Mouse (Mus musculus) bone marrow, adult 2 months (tissue): ENCODE measurements at regions not wholly inside any gene's neighbourhood (a gene's known extent, or its start where the extent isn't known, plus 50 kb on each side); places are given as distances from the start of the nearest gene placed in this dataset.

ENCODE experiments used
- H3K27ac ChIP-seq: fragments of 200-500 bp; 2 replicates; pipeline ENCODE4 v1.5.1; 2012; ENCODE audit warnings: low read depth, mild to moderate bottlenecking, control low read depth, inconsistent platforms, low read length; ENCODE audit not compliant: control insufficient read depth, poor library complexity, insufficient read depth
- H3K4me1 ChIP-seq: fragments of 200-500 bp; 2 replicates; pipeline ENCODE4 v1.6.1; 2011; ENCODE audit warnings: low read length; ENCODE audit not compliant: control insufficient read depth, insufficient read depth
- H3K4me3 ChIP-seq: fragments of 200-500 bp; replicated peaks from 2 replicates; pipeline ENCODE3; 2011; ENCODE audit warnings: mild to moderate bottlenecking, low read depth, low read length, control low read depth; ENCODE audit not compliant: control insufficient read depth
- CTCF ChIP-seq: fragments of 200-500 bp; IDR thresholded peaks from 2 replicates; pipeline ENCODE4 v1.5.1; 2011; ENCODE audit warnings: low read length, control low read depth; ENCODE audit not compliant: control insufficient read depth, insufficient read depth
- POLR2A ChIP-seq: fragments of 200-500 bp; IDR thresholded peaks from 2 replicates; pipeline ENCODE4 v1.6.1; 2011; ENCODE audit warnings: low read depth, mild to moderate bottlenecking, control low read depth, low read length, borderline replicate concordance; ENCODE audit not compliant: control insufficient read depth
- WGBS: fragments of 180-500 bp; shearing (Covaris S2); methylation state at CpG from one replicate; pipeline ENCODE4 v1.1.7; 2018; 5-methylcytosine and 5-hydroxymethylcytosine counted together

DNA sequence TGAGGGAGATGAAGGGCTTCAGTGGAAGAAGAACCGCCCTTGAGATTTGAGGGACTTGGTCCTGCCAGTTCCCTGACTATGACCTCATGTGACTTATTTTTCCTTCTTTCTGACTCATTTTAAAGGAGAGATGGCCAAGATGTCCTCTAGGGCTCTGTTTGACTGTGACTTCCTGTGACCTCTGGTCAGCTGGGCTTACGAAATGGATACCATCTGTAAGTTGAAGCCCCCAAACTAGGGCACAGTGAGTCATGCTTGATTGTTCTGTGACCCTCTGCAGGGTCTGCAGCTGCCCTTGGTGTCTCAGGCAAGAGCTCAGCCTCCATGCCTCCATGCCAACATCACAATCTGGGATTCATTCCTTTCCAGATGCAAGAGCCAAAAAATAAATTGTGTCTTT is 282.3 kb upstream of the Gm21798 start:
- H3K4me1 ChIP-seq, result no peaks in the 10 kb centered on the region
- WGBS, result 84% methylated on average over 2 of the region's 2 CpGs
- no peak overlapping the region for H3K4me3 ChIP-seq
- no peak overlapping the region for H3K27ac ChIP-seq
- TF ChIP-seq CTCF, result no peak
- no peak for TF ChIP-seq POLR2A

DNA sequence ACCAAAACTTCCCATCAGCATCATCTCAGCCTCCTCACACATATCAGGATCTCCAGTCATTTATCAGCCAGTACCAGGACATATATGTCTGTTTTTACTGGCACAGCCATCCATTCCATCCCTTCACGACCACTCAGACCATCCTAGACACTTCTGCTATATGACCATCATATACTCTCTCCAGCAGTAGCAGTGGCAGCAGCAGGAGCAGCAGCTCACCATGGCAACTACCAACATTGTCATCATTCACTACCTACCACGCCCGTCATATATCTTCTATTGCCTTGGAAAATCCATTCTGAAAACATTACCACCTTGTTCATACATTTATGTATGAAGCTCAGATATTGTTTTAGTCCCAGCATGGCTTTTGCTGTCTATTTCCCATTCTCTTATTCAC is 276.1 kb upstream of the Gm21798 start:
- Histone ChIP-seq H3K4me1 (no peaks in the 10 kb centered on the region), H3K27ac (no peak overlapping the region), H3K4me3 (no peak overlapping the region)
- TF ChIP-seq POLR2A (no peak), CTCF (no peak)
- WGBS, result 79% methylated on average over 3 of the region's 3 CpGs

DNA sequence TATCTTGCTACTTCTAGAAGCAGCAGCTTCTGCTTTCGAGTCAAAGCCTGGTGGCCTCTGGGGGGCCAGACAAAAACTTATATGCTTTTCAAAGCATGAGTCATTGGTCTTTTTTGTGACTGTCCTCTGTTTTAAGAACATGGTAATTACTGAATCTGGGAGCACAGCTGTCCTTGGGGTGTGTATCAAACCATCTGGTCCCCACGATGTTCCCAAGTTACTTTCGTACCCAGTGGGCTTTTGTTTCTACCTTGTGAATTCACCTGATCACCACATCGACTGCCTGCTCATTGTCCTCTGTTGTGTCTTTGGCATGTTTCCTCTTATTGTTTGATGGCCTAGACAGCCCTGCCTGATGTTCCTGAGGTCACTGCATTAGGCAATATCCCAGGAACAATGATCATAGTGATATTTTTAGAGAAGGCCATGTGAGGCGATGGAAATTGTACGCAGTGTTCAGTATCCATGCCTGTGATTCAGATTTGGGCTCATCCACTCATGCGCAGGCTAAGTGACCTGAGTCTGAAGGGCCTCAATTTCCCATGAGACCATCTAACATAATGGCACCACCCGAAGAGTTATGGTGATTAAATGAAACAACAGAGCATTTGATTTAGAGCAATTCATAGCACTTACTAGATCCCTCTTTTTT is 275.1 kb upstream of the Gm21798 start:
- Histone ChIP-seq H3K4me3 (no peak overlapping the region), H3K4me1 (no peaks in the 10 kb centered on the region), H3K27ac (no peak overlapping the region)
- WGBS, result 71% methylated on average over 8 of the region's 8 CpGs
- TF ChIP-seq CTCF (no peak), POLR2A (no peak)

DNA sequence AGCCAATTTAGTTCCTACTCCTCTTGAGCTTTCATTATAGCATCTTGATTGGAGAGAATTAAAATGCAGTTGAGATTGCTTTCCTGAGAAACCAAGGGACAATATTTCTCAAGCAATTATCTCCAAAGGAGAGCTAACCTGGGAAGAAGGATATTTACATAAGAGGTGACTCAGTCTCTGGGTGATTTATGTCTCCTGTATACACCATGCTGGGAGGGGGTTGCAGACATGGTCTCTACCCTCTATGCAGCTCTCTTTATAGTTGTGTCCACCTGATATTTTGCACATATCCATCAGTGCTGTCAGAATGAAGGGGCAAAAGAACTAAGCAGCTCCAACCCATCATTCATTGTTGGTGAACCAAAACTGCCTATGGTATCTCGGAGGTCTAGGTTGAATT is 274.6 kb upstream of the Gm21798 start:
- no peak overlapping the region for H3K4me3 ChIP-seq
- no peak overlapping the region for H3K27ac ChIP-seq
- 74% methylated on average over 1 of the region's 1 CpGs for WGBS
- no peaks in the 10 kb centered on the region for H3K4me1 ChIP-seq
- TF ChIP-seq POLR2A (no peak), CTCF (no peak)

DNA sequence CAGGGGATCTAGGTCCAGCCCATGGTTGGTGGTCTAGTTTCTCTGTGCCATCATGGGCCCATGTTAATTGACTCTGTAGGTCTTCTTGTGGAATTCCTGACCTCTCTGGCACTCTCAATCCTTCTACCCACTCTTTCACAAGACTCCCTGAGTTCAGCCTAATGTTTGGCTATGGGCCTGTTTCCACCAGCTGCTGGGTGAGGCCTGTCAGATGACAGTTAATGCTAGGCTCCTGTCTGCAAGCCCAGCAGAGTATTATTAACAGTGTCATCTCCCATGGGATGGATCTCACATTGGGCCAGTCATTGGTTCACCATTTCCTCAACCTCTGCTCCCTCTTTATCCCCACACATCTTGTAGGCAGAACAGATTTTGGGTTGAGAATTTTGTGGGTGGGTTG is 271.5 kb upstream of the Gm21798 start:
- H3K27ac ChIP-seq, result no peak overlapping the region
- H3K4me3 ChIP-seq, result no peak overlapping the region
- H3K4me1 ChIP-seq, result no peaks in the 10 kb centered on the region
- TF ChIP-seq CTCF, result no peak
- TF ChIP-seq POLR2A, result no peak

DNA sequence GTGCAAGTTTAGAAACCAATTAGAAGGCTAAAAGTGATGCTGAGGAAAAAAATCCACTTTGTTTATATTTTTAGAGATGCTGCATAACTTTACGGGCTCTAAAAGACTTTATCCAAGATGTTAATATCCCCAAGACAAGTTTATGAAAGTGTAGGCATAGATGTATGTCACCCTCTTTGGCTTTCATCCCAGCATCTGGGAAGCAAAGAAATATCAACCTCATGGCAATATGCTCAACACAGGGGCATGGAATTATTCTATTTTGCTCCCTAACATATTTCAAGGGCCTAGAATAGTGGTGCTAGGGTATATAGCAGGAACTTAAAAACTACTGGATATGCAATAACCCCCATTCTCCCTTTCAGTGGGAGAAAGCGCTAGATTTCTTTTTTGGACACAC is 260.0 kb upstream of the Gm21798 start:
- 81% methylated on average over 2 of the region's 2 CpGs for WGBS
- H3K27ac ChIP-seq, result no peak overlapping the region
- TF ChIP-seq CTCF, result no peak
- TF ChIP-seq POLR2A, result no peak
- no peak overlapping the region for H3K4me3 ChIP-seq
- no peaks in the 10 kb centered on the region for H3K4me1 ChIP-seq

DNA sequence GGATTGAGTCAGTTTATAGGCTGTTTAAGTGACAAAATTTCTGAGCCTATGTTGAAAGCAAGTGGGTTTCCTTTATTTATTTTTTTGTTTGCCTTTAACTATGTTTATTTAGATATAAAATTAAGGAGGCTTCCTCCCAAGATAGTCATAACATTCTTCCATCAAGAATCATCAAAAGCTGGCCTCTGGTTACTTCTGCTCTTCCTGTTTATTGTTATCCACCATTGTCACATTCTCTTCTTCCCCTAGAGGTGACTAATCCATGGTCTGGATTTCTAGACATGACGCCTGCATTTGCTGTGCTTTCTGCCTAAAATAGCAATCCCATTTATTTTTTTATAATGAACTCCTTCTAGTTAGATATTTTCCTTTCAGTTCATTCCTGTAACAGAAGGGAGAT is 259.3 kb upstream of the Gm21798 start:
- WGBS, result 68% methylated on average over 1 of the region's 1 CpGs
- H3K4me3 ChIP-seq, result no peak overlapping the region
- TF ChIP-seq CTCF, result no peak
- TF ChIP-seq POLR2A, result no peak
- no peak overlapping the region for H3K27ac ChIP-seq
- no peaks in the 10 kb centered on the region for H3K4me1 ChIP-seq

DNA sequence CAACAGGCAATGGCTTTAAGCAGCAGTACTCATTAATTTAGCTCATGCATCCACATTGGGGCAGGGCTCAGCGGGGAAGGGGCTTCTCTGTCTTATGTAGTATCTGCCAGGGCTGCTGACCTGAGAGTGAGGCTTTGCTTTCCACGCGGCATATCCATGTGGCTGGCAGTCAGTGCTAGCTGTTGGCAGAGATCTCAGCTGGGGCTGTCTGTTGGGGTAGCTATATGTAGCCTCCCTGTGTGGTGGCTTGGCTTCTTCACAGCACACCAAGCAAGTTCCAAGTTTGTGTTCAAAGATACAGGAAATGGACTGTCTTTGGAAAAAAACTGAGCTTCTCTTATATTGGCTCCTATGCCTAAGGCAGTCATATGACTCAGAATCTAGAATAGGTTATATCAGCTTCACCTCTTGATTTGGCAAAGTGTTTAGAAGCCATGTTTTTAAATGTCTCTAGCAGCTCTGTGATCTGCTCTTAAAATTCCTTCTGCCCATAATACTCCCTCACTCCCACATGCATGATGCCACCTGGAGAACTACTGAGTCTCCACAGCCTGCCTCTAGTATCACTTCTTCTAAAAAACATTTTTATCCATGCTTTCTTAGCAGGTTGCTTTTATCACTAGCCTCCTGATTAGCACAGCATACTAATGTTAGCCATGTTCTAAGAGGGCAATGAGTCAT is 254.9 kb upstream of the Gm21798 start:
- Histone ChIP-seq H3K4me1 (no peaks in the 10 kb centered on the region; the same call in 1 of the 2 replicates), H3K27ac (no peak overlapping the region), H3K4me3 (no peak overlapping the region)
- 75% methylated on average over 3 of the region's 3 CpGs for WGBS
- no peak for TF ChIP-seq CTCF
- no peak for TF ChIP-seq POLR2A

DNA sequence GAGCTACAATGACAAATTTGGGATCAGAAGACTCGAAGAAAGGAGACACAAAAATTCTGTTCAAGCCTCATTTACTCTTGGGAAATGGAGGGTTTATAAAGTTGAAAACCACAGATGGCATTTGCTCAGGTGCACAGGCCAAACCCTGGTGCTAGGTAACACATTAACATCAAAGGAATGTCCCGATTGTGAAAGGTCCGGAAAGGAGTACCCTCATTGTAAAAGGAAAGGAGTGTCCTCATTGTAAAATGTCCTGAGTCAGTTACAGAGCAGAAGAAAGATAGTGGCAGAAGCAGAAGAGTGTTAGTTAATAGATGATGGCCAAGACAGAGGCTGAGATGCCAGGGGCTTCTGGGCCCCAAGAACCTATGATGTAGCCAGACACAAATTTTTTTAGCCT is 252.8 kb upstream of the Gm21798 start:
- 73% methylated on average over 3 of the region's 3 CpGs for WGBS
- Histone ChIP-seq H3K4me3 (no peak overlapping the region), H3K4me1 (no peaks in the 10 kb centered on the region; the same call in 1 of the 2 replicates), H3K27ac (no peak overlapping the region)
- TF ChIP-seq CTCF (no peak), POLR2A (no peak)
